Mouse (Mus musculus): ENCODE results near the gene Rho.

Gene Rho

DNA sequence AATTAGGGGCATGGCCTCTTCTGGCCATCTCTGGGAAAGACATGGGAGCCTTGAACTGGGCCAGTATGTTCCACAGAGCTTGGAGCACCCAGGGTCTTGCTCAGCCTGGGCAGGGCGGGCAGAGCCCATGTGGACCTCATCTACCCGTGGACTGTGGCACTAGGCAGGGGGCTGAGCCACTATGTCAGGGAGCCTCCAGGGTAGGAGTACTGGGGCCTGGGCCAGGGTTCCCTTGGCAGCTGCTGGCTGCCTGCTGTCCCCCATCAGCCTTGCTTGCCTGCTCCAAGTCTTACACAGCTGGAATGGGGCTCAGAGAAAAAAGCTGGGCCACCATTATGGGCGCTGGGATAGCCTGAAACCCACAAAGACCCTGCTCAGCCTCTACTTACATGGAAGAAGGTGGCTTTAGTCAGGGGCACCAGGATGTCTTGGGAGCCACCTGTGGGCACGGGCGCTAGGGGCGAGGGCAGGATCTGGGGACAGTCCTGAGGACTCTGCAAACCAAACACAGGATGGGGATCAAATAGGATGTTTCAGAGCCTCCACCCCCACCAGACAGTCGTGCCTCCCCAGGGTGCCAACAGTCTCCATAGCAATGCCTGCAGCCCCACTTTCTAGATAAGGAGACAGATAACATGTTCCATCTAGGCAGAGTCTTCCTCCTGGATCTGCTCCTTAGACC lies 40.7 kb downstream of the Rho start:
- ATAC-seq (ENCODE audit: insufficient number of reproducible peaks, low FRiP score, low TSS enrichment), result no peak

- no peak for ATAC-seq (ENCODE audit: insufficient number of reproducible peaks, low FRiP score, low TSS enrichment)
Observed at GRCm38 (mm10) chr6:115973139-115973875, 41.8 kb downstream of the Rho start.

DNA sequence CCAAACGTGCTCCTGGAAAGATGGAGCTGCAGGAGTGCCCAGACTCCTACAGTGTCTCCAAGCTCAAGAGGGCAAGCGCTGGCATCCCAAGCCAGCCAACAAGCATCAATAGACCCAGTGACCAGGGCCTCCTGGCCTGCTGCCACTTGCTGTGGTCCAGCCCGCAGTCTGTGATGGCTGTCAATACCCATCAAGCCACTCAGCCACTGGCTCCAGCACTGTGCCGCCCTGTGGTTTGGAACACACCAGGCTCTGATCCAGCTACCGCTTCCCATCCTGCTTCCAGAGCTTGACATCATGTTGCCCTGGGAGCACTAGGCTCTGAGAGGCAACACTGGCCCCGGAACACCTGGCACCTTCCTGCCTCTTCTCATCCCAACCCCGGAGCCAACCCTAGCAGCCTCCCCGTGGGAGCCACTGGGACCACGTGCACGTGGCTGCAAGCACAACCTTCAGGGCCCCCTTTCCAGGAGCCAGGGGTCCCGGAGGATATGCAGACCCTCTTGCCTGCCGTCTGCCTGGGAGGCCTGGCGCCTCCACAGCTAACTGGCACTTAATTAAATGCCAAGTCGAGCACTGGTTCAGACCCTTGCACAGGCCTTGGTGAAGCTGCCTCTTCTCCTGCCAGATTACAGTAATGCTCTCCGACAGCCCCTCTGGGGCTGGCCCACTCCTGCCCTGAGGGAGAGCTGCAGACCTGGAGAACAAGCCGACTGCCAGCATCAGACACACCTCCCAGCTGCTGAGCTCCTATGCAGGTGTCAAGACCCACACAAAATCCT lies 42.5 kb downstream of the Rho start:
- no peak for ATAC-seq (ENCODE audit: insufficient number of reproducible peaks, low FRiP score, low TSS enrichment)

DNA sequence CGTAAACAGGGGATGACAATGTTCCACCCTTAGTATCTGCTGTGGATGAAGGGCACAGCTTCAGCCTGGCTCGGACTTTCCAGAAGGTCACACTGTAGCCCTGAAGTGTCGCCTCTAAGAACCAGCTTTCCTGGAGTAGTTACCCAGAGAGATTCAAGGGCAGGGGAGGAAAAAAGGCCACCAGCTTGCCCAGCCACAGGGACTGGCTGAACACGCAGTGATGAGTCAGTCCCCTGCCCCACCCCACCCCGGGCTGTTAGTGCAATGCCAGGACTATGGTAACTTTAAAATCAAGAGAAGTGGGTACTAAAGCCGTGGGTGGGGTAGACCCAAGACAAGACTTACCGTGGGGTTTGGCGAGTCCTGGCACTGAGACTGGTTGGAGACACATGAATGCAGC lies 44.1 kb downstream of the Rho start:
- no peak for ATAC-seq (ENCODE audit: insufficient number of reproducible peaks, low FRiP score, low TSS enrichment)

DNA sequence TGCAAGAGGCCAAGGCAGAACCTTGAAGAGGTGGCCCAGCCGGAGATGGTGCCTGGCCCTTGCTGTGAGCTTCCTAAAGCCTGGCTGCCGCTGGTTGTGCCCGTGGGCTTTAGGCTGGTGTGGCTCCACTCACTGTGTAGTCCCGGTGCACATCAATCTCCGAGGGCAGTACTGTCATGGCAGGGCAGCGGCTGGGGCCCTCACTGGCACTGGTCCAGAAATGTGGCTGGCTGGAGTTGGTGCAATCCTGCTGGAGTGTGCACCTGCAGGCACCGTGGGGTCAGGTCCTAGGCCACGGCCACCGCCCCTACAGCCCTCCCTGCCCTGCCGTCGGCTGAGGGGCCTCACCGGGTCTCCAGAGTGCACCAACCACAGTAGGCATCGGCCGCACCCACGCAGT lies 46.3 kb downstream of the Rho start:
- no peak for ATAC-seq (ENCODE audit: insufficient number of reproducible peaks, low FRiP score, low TSS enrichment)

GRCm38 (mm10) chr6:115978596-115978995 lies 47.0 kb downstream of the Rho start:
- ATAC-seq (ENCODE audit: insufficient number of reproducible peaks, low FRiP score, low TSS enrichment), result no peak

DNA sequence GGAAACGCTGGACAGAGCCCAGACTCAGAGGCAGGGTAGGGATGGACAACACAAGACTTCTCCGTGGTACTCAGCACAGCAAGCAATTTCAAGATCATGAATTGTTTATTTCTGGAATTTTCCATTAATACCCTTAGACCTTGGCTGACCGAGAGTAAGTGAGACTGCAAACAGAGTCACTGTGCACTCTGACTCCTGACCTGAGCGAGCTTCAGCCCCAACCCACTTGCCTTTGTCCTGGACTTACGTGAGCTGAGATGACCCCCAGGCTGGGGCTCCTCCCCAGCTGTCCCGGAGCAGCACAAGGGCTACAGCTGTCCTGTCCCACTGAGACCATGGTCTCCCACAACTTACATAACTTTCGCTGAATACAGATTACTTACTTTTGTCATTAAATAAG lies 51.3 kb downstream of the Rho start:
- ATAC-seq (ENCODE audit: insufficient number of reproducible peaks, low FRiP score, low TSS enrichment), result no peak

- ATAC-seq (ENCODE audit: insufficient number of reproducible peaks, low FRiP score, low TSS enrichment), result no peak
Observed at GRCm38 (mm10) chr6:115983306-115984038, 51.9 kb downstream of the Rho start.

DNA sequence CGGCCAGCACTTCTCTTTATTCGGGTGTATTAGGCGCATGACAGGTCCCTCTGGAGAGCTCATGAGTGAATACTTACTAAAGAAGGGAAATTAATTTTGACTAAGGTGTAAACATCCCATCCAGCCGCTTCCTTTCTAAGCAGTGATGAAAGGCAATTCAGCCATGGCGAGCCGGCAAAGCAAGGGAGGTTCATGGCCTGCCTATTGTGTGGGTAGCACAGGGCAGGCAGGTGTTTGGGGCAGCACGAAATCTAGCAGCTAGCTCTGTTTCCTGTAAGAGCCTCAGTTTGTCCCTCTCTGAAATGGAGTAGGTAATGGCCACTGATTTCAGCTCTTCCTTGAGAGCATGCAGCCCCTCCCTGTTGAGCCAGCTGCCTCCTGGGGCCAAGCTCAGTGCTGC lies 53.0 kb downstream of the Rho start:
- no peak for ATAC-seq (ENCODE audit: insufficient number of reproducible peaks, low FRiP score, low TSS enrichment)

DNA sequence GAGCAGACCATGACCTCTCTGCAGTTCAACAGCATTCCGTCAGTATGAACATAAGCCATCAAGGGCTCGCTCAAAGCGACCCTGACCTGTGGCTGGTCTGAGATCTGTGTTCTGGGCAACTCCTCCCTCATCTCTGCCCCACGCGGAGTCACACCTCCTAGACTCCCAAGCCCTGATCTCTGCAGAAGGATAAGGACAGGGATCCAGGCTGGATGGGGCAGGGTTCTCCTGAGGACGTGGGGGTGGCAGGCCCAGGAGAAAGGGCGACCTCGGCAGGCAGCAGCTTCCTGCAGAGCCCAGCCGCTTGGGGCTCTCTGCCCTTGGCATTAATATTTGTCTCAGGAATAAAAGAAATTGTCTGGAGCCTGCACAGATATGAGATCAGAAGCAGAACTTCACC lies 54.1 kb downstream of the Rho start:
- ATAC-seq (ENCODE audit: insufficient number of reproducible peaks, low FRiP score, low TSS enrichment), result no peak

DNA sequence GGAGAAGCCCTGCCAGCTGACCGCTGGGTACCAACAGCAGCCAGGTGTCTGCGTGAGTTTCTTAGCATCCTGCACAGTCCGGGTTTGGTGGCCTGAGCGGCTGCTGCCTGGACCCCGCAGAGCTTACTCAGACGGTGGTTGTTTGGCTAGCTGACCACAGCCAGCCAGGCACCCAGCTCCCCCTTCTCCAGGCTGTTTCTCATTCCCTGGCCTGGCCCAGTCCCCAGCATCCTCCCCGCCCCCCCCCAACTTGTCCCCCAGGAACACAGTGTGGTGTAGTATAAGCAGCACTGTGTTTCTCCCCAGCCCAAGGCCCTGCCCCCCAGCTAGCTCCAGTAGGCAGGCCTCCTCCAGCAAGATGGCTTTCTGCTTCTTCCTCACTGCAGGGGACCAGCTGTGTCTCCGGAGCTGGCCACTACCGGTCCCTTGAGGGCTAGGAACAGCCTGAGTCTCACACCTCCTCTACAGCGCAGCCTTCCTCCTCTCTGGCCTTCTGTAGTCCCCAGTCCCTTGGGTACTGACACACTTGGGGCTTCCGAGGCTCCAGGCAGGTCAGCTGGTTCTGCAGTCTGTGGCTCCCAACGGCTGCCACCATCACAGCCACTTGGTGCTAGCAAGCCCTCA lies 55.0 kb downstream of the Rho start:
- 0 out of 2 replicates have a peak, but pooled peaks have one; percentile 22 for ATAC-seq (ENCODE audit: insufficient number of reproducible peaks, low FRiP score, low TSS enrichment)

DNA sequence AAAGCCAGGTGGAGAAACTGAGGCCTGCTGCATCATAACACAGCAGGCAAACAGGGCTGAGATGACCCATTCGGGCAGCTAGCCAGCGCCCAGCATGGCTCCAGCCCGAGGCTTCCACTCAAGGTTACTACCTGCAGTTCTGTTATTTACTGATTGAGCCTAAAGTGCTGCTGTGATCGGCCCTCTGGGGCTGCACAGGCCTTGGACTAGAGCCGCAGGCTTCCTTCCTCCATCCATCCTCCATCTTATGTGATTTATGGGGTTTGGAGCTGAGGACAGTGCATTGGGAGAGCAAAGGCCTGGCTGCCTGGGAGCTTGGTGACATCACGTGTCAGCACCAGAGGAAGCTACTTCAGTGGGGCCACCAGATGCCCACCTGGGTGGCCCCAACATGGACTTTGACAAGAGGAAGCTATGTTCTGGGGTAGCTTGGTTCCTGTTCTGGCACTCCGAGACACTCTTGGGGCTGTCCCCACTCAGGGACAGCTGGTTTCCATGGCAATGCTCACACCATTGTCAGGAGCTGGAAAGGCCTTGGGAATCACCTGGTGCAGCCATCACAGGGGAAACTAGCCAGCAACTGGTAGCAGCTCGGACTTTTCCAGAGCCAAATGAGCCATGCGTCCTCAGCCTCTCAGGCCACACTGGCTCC lies 55.7 kb downstream of the Rho start:
- ATAC-seq (ENCODE audit: insufficient number of reproducible peaks, low FRiP score, low TSS enrichment), result peak; percentile 3; the same call in 1 of the 2 replicates

- ATAC-seq (ENCODE audit: insufficient number of reproducible peaks, low FRiP score, low TSS enrichment), result no peak
Observed at GRCm38 (mm10) chr6:115989032-115989431, 57.5 kb downstream of the Rho start.

- ATAC-seq (ENCODE audit: insufficient number of reproducible peaks, low FRiP score, low TSS enrichment), result no peak
Observed at GRCm38 (mm10) chr6:115989607-115990006, 58.1 kb downstream of the Rho start.

All from cerebellum, adult (tissue).